Mouse (Mus musculus): ENCODE measurements around the gene Gm20518.
A peak's percentile ranks its signal among the peaks of the same experiment; 100 is the strongest.

The Gm20518 gene

GRCm38 (mm10) chr16:17843701-17844365 lies 47.6 kb downstream of the Gm20518 start:
- DNase-seq (ENCODE audit: extremely low spot score, low spot score): no peak

GRCm38 (mm10) chr16:17842437-17842836 lies 49.0 kb downstream of the Gm20518 start:
- no peak for DNase-seq (ENCODE audit: extremely low spot score, low spot score)

DNA sequence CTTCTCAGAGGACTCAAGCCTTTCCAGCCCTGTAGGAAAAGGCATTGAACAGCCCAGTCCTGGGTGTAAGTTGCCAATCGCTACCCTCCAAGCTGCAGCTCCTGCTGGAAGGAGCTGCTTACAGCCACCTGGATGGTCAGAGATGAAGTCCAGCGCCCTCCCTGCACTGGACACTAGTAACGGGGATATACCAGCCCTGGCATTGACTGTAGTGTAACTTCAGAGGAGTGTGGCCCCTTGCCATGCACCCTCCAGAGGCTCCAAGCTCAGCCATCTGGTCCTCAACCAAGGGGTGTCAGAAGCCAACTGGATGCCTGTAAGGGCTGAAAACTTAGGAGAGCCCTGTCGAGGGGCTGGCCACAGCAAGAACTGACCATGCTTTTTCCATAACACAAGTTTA lies 51.5 kb downstream of the Gm20518 start:
- no peak for DNase-seq (ENCODE audit: extremely low spot score, low spot score)

DNA sequence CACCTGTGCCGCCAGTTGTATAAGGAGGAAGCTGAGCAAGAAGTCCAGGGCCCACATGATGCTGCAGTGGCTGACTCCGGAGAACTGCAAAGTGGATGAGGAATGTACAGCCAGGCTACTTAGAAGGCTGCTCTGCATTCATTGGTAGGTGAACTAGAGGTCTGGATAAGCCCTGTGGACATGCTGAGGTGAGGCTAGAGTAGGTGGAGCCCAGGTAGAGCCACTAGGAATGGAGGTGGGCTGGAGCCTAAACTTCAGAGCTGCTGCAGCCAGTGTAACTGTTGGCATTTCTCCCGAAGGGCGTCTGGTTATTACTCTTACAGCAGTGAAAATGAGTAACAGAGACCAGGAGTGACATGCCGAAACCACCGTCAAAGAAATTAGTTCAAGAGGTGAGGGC lies 53.4 kb downstream of the Gm20518 start, which contains the start of gene Car15:
Car15 (minus strand) TSS at position 314 of the 400 bp plus-strand sequence.
- DNase-seq (ENCODE audit: extremely low spot score, low spot score): no peak

- DNase-seq (ENCODE audit: extremely low spot score, low spot score): no peak
Measured at GRCm38 (mm10) chr16:17835481-17835880, 56.0 kb downstream of the Gm20518 start.

DNA sequence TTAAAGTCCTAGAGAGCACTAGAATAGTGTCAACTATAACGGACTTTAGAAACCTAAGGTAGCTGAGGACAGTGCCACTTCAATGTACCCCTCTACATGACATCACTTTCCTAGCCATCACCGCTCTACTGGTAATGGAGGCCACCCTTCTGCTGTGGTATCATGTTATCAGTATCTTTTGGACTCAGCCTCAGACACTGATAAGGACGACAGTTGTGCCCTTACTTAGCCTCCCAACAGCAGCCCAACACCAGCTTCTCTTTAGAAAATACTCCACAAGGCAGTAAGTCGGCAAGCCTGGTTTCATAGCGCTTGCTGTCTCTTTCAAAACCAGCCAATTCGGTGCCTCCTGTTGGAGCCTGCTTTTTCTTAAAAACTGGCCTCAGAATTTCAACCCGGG lies 56.9 kb downstream of the Gm20518 start:
- DNase-seq (ENCODE audit: extremely low spot score, low spot score): no peak

DNA sequence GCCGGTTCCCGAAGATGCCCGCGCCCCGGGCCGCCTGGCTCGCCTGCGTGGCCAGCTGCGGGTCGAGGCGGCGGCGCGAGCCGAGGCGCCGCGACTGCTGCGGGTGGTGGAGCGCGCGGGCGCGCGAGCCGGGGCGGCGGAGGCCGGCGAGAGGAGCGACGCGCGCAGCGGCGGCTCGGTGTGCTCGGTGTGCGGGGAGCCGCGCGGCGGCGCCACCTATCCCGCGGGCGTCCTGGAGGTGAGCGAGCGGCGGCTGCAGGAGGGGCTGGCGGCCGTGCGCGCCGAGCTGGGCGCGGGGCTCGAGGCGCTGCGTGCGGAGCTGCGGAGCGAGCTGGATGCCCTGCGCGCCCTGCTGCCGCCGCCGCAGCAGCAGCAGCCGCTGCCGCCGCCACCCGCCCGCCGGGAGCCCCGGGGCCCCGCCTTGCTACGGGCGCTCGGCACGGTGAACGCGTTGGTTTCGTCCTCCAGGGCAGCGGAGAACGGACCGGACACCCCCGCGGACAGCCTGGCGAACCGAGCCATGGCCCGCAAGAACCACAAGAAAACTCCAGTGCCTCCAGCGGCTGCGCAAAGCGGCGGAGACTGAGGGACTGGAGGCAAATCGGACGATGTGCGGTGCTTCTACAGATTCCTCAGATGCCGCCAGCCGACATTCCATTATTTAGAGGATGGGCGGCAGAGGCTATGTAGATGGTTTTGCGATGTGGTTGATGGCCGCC lies 57.6 kb downstream of the Gm20518 start:
- DNase-seq (ENCODE audit: extremely low spot score, low spot score): peak; percentile 75

GRCm38 (mm10) chr16:17833321-17833680 lies 58.2 kb downstream of the Gm20518 start:
- DNase-seq (ENCODE audit: extremely low spot score, low spot score): peak; percentile 72

GRCm38 (mm10) chr16:17832821-17833220 lies 58.6 kb downstream of the Gm20518 start, which contains the start of gene B830017H08Rik:
Gene B830017H08Rik (plus strand): TSS chr16:17833121.
- DNase-seq (ENCODE audit: extremely low spot score, low spot score): no peak

GRCm38 (mm10) chr16:17831781-17832180 lies 59.7 kb downstream of the Gm20518 start:
- DNase-seq (ENCODE audit: extremely low spot score, low spot score): no peak

DNA sequence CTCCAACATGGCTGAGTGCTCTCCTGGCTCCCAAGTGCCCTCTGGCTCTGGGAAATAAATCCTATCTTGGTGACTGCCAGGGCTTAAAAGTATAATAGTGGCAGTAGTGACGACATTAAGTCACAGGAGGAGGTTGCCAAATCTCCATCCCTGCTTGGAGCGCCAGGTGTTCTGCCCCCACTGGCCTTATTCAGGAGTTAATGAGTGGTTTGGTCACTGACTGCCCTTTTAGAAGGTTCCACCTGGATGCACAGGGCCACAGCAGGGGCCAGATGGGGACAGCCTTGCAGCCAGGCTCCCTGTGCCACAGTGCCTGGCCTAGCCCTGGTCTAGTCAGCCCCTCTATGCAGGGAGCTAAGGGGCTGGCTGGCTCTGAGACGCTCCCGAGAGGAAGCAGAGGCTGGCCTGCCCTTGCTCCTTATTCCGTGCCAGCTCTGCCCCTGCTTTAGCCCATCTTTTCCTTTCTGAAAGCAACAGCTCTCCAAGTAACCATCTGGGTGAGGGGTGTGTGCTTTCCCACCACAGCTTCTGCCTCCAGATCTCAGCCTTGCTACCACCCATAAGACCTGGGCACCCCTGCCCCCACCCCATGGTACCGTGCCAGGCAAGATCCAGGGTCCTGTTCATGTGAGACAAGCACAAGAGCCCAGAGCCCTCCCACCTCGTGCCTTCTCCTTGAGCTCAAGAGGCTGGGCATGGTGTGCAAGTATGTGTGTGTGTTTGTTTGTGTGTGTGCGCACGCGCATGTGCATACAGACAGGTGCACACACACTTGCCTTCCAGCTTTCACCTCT lies 60.9 kb downstream of the Gm20518 start:
- DNase-seq (ENCODE audit: extremely low spot score, low spot score): no peak

- DNase-seq (ENCODE audit: extremely low spot score, low spot score): no peak
Measured at GRCm38 (mm10) chr16:17828867-17829266, 62.6 kb downstream of the Gm20518 start.

- DNase-seq (ENCODE audit: extremely low spot score, low spot score): no peak
Measured at GRCm38 (mm10) chr16:17828229-17828628, 63.2 kb downstream of the Gm20518 start.

DNA sequence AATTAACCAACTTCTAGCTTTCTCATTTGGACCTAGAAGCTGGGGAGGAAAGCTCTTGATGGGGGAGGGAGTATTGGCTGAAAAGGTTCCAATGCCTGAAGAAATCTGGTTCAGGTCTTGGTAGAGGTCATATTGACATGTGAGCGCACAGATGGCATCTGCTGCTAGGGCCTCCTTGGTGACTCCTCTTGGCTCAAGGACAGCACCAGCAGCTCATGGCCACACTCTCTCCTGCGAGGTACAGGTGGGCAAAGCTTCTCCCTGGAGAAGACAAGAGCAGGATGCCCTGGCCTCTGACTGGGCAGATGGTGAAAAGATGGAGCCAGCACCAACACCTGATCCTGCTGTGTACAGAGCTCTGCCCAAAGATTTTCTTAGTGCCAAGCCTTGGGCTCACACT lies 65.0 kb downstream of the Gm20518 start:
- no peak for DNase-seq (ENCODE audit: extremely low spot score, low spot score)

- DNase-seq (ENCODE audit: extremely low spot score, low spot score): no peak
Measured at GRCm38 (mm10) chr16:17816528-17816927, 74.9 kb downstream of the Gm20518 start.

DNA sequence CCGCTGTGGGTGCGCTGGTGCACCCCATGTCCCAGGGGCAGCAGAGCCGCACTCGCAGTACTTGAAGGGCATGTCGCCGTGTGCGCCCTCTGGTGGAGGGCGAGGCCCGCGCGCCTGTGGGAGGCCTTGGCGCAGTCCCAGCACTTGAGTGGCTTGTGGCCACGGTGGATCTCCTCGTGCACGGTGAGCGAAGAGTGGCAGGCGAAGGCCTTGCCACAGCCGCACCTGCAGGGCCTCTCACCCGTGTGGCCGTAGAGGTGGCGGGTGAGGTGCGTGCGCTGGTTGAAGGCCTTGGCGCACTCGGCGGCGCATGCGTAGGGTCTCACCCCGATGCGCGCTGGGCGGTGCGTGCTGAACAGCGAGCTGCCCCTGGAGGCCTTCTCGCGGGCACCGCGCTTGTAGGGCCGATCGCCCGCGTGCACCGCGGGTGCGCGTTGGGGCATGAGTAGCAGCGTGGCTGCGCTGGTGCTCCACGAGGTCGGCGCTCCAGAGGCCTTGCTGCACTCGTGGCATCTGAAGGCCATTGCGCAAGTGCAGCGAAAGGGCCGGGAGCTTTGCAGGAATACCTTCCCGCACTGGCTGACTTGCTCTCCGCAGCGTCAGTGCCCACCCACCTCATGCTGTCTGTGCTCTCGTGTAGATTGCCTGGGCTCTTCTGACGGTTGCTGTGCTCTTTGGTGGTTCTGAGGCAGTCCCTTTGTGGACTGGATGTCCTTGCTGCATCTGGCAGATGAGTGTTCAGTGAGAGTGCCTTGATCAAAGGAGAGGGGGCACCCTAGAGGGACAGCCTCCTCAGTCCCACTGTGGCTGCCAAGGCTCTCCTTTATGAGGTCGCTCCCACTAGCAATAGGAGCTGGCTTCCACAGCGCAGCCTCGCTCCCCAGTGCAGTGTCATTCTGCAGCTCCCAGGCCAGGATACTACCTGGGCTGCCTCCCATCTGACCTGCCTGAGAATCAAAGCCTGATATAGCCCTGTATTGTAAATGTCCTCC lies 75.8 kb downstream of the Gm20518 start:
- peak; percentile 92 for DNase-seq (ENCODE audit: extremely low spot score, low spot score)

DNA sequence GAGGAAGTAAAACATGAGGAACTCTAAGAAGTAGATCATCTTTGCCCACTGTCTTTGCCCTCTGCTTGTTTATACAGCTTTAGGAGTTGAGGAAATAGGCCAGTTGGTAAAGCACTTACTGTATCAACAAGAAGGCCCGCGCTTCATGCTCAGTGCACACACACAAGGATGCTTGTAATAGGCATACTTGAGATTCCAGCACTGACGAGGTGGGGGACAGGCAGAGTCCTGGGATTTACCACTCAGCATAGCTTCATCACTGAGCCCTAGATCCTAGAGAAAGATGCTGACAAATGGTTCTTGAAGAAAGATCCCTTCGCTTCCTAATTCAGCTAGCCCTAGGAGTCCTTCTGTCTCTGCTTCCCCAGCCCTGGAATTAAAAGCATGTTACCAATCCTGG lies 78.3 kb downstream of the Gm20518 start:
- DNase-seq (ENCODE audit: extremely low spot score, low spot score): peak; percentile 15

GRCm38 (mm10) chr16:17812120-17812519 lies 79.4 kb downstream of the Gm20518 start:
- DNase-seq (ENCODE audit: extremely low spot score, low spot score): peak; percentile 38

- peak; percentile 74 for DNase-seq (ENCODE audit: extremely low spot score, low spot score)
Measured at GRCm38 (mm10) chr16:17809711-17810110, 81.8 kb downstream of the Gm20518 start.

DNA sequence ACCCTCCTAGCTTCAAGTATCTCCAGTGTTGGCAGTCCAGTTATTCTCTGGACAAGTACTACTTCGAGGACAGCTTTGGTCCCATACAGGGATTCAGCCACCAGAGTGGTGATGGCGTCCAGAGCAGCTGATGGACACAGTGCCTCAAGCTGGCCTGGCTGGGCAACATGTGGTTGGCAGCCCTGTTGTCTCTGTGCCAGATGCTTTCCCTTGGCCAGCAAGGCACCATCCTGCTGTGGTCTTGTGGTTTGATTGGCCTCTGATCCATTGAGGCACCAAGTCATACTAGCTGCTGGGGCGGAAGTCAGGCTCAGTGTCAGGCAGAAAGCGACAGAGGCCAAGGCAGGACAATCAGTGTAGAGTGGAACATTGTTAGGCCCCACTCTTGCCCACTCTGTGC lies 82.3 kb downstream of the Gm20518 start:
- DNase-seq (ENCODE audit: extremely low spot score, low spot score): peak; percentile 32

All from neural tube, embryonic 10.5 days (tissue).